Mouse (Mus musculus) stomach, postnatal 0 days (tissue): Measurements from ENCODE around the gene Ddx1.

Source experiments
- CTCF ChIP-seq: IDR thresholded peaks from 2 replicates; pipeline ENCODE4 v1.5.1; 2016; ENCODE audit warnings: antibody characterized with exemption, low read depth, mild to moderate bottlenecking, moderate library complexity
- EP300 ChIP-seq: optimal IDR thresholded peaks from 2 replicates; pipeline ENCODE3; 2016; ENCODE audit warnings: antibody characterized with exemption

GRCm38 (mm10) chr12:13180715-13181335, 68.2 kb downstream of the Ddx1 start:
- TF ChIP-seq EP300 (no peak), CTCF (no peak)
